Mouse (Mus musculus) mouse embryonic stem cell (cell line): Measurements from ENCODE around the gene Gpr62.
"Not testable (repeated sequence)": the region's sequence is repeated elsewhere in the genome, so short reads cannot be mapped to it uniquely, and the experiment has no call there.

Source experiments
- in situ Hi-C, 2 experiments: fragments of 300-500 bp; cut with MboI; formaldehyde crosslinking; loops; 1 replicate in 1 of 2; 3 replicates in 1 of 2; pipeline ENCODE4 v1.14.3; 2019 to 2020; ENCODE audit warnings: low sequenced_read_pairs in 2 of 2, low pct_unique_long_range_greater_than_20kb in 1 of 2, mixed read lengths in 1 of 2; ENCODE audit not compliant: unreplicated experiment in 1 of 2

Gene Gpr62

GRCm38 (mm10) chr9:106465571-106466200 lies at the start of gene Gpr62:
Gene Gpr62, minus strand, starts transcription at chr9:106465938.
- in situ Hi-C loops = no loop called here

- in situ Hi-C loops = no loop called here
Observed at GRCm38 (mm10) chr9:106514273-106514672, 48.5 kb upstream of the Gpr62 start, which contains the start of gene Iqcf5. Gene Iqcf5, plus strand, starts transcription at chr9:106514573.

- in situ Hi-C loops = no loop called here
Observed at GRCm38 (mm10) chr9:106513566-106513965, 47.8 kb upstream of the Gpr62 start.

DNA sequence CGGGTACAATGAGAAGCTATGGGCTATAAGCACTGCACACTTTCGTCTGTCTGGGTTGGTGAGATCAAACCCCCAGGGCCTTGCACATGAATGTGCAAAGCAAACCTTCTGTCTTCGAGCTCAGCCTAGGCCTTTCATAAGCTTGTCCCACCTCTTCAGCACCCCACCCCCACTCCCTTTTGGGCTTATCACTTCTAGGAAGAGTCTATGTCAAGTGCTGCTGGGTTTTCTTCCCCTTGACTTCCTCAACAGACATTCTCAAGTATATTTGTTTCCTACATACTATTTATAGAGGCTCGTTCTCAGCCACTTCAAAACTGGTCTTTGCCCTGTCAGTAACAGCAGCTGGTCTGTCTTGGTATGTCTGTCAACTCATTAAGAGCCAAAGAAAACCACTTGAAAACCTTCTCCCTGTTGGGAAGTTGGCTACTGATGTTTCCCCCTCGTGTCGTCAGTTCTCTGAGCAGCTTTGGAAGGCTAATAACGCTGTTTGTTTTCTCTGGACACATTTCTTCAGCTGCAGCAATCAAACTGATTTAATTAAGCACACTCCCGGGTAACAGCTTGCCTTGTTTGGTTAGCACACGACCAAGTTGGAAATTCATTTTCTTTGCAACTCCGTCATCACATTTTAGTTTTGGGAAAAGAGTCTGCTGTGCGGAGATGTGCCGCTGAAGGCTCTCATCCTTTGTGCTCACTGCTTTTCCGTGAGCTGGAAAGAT lies 47.2 kb upstream of the Gpr62 start:
- in situ Hi-C loops = no loop called here

GRCm38 (mm10) chr9:106509356-106509755 lies 43.6 kb upstream of the Gpr62 start:
- in situ Hi-C loops = no loop called here

- in situ Hi-C loops = no loop called here
Observed at GRCm38 (mm10) chr9:106504246-106504645, 38.5 kb upstream of the Gpr62 start.

DNA sequence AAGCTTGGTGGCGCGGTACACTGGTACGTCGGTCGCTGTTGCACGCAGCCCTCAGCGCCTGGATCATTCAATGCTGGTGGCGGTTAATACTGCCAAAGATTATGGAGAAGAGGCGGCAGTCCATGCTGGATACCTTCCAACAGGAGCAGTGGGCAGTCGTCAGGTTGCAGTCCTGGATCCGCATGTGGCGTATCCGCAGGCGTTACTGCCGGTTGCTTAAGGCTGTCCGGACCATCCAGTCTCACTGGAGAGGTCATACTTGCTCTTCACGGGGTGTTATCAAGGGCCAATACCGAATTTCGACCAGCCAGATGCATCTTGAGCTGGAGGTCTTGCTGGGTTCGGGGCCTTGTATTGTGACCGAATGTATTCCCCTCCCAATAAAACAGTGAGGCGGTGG lies 36.1 kb upstream of the Gpr62 start:
- in situ Hi-C loops = no loop called here

- in situ Hi-C loops = no loop called here
Observed at GRCm38 (mm10) chr9:106499667-106500066, 33.9 kb upstream of the Gpr62 start, which contains the start of gene Iqcf1. Gene Iqcf1, plus strand, starts transcription at chr9:106499967.

- in situ Hi-C loops = not testable (repeated sequence)
Observed at GRCm38 (mm10) chr9:106487602-106488001, 21.9 kb upstream of the Gpr62 start.

DNA sequence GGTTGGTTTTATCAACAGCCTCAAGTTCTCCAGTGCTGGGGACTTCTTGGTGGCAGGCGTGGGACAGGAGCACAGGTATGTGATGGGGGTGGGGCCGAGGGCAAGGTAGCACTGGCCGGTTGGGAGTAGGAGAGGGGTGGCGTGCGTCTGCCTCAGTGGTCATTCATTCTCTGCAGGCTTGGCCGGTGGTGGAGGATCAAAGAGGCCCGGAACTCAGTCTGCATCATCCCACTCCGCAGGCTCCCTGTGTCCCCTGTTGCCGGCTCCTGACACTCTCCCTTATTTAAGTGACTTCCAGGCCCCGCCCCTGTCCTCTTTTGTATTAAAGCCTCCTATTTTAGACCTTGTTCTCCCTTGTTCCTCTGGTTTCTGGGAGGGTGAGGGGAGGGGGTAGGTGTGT lies 19.3 kb upstream of the Gpr62 start:
- in situ Hi-C loops = no loop called here

DNA sequence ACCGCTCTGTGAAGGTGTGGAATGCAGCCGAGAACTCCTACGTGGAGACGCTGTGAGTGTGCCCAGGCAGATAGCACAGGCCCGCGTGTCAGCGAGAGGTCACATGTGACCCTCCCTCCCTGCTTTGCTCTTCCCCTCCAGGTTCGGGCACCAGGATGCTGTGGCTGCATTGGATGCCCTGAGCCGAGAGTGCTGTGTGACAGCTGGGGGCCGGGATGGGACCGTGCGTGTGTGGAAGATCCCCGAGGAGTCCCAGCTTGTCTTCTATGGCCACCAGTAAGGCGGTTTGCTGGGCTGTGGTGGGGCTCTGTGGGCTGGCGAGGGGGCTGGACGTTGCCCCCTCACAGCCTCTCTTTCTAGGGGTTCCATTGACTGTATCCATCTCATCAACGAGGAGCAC lies 17.9 kb upstream of the Gpr62 start:
- in situ Hi-C loops = no loop called here

GRCm38 (mm10) chr9:106483136-106483535 lies 17.4 kb upstream of the Gpr62 start:
- in situ Hi-C loops = no loop called here

DNA sequence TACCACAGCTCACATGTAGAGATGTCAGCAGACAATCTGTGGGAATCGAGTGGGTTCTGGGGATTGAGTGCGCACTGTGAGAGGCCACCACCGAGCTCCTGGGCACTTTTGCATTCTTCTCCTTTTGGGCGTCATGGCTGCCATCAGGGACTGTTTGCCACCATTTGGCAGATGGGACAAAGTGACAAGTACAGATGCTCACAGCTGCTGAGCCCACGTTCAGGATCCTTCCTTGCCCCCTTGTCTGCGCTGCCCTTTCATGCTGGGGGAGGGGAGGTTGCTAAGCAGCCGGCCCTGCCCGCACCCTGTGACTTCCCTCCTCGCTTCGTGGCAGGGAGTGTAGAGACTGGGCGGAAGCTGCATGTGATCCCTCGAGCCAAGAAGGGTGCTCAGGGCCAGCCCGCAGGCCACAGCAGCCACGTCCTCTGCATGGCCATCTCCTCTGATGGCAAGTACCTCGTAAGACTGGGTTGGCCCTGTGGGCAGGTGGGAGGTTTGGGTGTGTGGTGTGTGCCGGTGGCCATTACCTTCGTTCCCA lies 16.9 kb upstream of the Gpr62 start:
- in situ Hi-C loops = no loop called here

DNA sequence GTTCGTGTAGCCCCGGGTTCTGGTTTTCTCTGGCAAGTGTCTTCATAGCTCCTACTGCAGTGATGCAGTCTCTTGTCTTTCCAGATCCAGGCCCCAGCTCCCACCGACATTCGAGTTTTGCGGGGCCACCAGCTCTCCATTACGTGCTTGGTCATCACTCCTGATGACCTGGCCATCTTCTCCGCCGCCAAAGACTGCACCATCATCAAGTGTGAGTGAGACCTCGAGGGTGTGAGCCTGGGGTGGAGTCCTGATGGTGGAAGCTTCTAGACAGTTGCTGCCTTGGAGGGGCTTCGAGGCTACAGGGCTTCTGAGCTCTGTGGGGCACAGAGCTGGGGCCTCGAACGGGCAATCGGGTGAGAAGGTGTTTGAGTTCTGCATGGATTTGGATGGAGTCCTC lies 15.9 kb upstream of the Gpr62 start:
- in situ Hi-C loops = no loop called here

DNA sequence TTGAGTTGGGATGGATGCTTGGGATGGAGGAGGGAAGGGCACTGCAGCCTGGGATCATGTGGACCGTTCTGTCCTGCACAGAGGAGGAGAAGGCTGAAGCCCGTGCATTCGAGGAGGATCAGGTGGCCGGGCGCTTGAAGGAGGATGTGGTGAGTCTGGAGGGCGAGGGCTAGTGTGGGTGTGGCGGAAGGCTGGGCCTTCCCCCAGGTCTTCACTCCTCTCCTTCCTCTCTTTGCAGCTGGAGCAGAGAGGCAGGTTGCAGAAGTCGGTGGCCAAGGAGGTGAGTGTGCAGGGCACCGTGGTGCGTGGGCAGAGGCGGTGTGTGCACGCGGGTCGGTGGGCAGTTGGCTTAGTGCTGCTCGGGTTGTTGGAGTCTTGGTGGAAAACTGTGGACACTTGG lies 15.3 kb upstream of the Gpr62 start:
- in situ Hi-C loops = no loop called here

GRCm38 (mm10) chr9:106480541-106480940 lies 14.8 kb upstream of the Gpr62 start:
- in situ Hi-C loops = no loop called here

DNA sequence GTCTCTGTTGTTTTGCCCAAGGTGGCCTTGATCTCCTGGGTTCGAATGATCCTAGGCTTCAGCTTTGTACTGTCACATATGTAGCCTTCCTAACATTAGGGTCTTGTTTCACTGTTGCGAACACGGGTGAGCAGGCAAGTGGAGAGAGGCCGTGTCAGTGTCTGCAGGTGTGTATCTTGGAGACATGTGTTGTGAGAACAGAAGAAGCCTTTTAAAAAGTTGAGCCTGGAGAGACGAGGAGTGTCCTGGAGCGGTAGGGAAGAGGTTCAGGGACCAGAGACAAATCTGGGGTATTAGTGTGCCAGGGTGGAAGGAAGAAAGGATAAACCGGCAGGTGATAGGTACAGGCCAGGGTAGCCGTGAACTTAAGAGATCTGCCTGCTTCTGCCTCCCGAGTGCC lies 12.4 kb upstream of the Gpr62 start:
- in situ Hi-C loops = no loop called here

- in situ Hi-C loops = no loop called here
Observed at GRCm38 (mm10) chr9:106477649-106478048, 11.9 kb upstream of the Gpr62 start.

DNA sequence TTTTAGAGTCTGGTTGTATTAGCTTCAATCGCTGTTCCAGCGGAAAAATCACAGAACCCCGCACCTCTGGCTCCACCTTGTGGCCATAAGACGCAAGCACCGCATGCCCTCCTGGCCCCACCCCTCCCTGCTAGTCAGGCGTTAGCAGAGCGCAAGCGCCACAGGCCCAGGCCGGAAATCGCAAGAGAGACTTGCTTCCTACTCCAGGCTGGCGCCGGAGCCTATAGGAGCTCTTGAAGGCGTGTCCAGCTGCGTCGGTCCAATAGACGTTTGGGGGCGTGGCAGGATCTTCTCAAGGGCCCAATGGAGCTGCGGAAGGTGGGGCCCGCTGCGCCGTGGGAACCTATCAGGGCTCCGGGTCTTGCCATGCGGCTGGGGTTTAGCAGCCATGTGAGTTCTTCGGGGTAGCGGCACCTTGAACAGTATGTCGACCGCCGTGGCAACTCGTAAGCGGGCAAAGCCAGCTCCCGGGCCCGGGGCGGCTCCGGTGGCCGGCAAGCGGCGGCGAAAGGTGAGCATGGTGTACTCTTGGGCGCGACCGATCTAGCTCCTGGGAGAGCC lies 11.3 kb upstream of the Gpr62 start, which contains the start of gene Parp3:
Gene Parp3, minus strand, starts transcription at position 26 of the 561 bp plus-strand sequence.
- in situ Hi-C loops = no loop called here
